Comparison of ENCODE assay signal across 8 mouse cellular contexts in the genomic region with DNA sequence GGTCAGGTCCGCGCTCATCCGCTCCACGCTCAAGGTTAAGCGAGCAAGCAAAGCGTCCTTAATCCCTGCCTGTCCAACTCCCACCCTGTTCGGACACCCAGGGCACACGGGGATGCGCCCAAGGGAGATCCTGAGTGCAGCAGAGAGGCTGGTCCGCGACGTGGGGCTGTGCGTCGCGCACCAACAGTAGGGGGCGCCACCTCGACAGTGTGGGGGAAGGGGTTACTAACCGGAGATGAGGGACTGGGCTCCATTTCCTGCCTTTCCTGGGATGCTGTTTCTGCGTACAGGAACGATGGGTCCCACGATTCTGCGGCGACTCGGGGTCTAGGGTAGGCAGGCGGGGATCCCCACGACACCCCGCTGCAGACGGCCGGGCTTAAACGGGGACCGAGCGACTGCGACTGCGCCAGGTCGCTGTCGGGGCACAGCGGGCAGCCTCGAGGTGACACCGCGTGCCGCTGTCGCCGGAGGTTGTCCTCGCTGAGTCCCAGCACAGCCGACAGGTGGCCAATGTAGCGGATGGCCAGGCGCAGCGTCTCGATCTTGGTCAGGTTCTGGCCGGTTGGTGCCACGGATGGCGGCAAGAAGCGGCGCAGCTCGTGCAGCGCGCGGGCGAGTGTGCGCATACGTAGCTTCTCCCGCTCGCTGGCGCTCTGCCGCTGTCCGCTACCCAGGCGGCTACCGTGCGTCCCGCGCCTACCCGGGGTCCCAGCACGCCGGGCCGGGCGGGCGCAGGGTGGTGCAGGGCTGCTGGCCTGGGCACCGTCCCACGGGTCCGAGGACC. TPM values are rescaled to one million over a fixed set of nuclear protein-coding genes. Genes with fewer than 3 reads are reported as not detected.
A peak's percentile ranks its signal among the peaks of the same experiment; 100 is the strongest.
DNase-seq lines count a peak whose midpoint lies in the region; ATAC-seq and TF ChIP-seq lines count a peak whose summit lies in the region.

No protein-coding gene starts in this region.

- H3K4me3 ChIP-seq in gastrocnemius, adult 2 months = peak overlapping the region; percentile 69
- peak overlapping the region; percentile 45 for H3K4me3 ChIP-seq in heart, embryonic 16.5 days (ENCODE audit: low read length)
- H3K4me3 ChIP-seq in midbrain, embryonic 12.5 days = peak overlapping the region; percentile 45

- H3K4me1 ChIP-seq in heart, embryonic 16.5 days (ENCODE audit: control insufficient read depth, insufficient read depth, low read length) = peaks cover 7% of the 10 kb centered on the region
- peaks cover 15% of the 10 kb centered on the region for H3K4me1 ChIP-seq in midbrain, embryonic 12.5 days

- no peak overlapping the region for H3K27ac ChIP-seq in gastrocnemius, adult 2 months
- no peak overlapping the region for H3K27ac ChIP-seq in heart, embryonic 16.5 days (ENCODE audit: low read length)
- H3K27ac ChIP-seq in midbrain, embryonic 12.5 days (replicated peaks) = no peak overlapping the region

- intact Hi-C loops in gastrocnemius, adult 2 months (cut with DNase I) = no loop called here

- DNase-seq in gastrocnemius, adult 2 months = peak; percentile 52
- no peak for DNase-seq in gastrocnemius, adult 18-20 months (ENCODE audit: low spot score)
- peak; percentile 27 for DNase-seq in CD4-positive helper T cell, adult 2 months (ENCODE audit: low read depth, low spot score)
- peak; percentile 65 for DNase-seq in embryo, embryonic 10 days (ENCODE audit: low spot score)
- peak; percentile 41 to 53 for DNase-seq in layer of hippocampus, postnatal 25 days (ENCODE audit: extremely low spot score in 1 of 2, low spot score in 1 of 2)
- peak; percentile 41 for DNase-seq in thymus, postnatal 25 days

- no peaks in the 10 kb centered on the region for H3K9me3 ChIP-seq in heart, embryonic 16.5 days (replicated peaks; ENCODE audit: control insufficient read depth, low read length)
- no peaks in the 10 kb centered on the region for H3K9me3 ChIP-seq in midbrain, embryonic 12.5 days

- H3K9ac ChIP-seq in heart, embryonic 16.5 days (ENCODE audit: low read length) = peak overlapping the region; percentile 11
- H3K9ac ChIP-seq in midbrain, embryonic 12.5 days (replicated peaks) = peak overlapping the region; percentile 37; the same call in 1 of the 2 replicates

- peaks cover 58% of the 10 kb centered on the region for H3K27me3 ChIP-seq in heart, embryonic 16.5 days (ENCODE audit: control insufficient read depth, insufficient read depth, low read length)
- H3K27me3 ChIP-seq in midbrain, embryonic 12.5 days = peaks cover 85% of the 10 kb centered on the region

- ATAC-seq in heart, embryonic 16.5 days (replicated peaks; ENCODE audit: extremely low read depth, insufficient read depth, low FRiP score) = no peak; the same call in 1 of the 2 replicates
- peak; percentile 58; the same call in 1 of the 2 replicates for ATAC-seq in midbrain, embryonic 12.5 days (ENCODE audit: low FRiP score, low read depth)

- peak; percentile 62 for TF ChIP-seq CTCF in gastrocnemius, adult 2 months (IDR thresholded peaks at IDR 0.05)

- peak overlapping the region; percentile 76 for H3K4me2 ChIP-seq in heart, embryonic 16.5 days (ENCODE audit: low read depth, low read length)
- peak overlapping the region; percentile 68 for H3K4me2 ChIP-seq in midbrain, embryonic 12.5 days (replicated peaks)

- WGBS in heart, embryonic 16.5 days = 1% methylated on average over 80 of the region's 80 CpGs
- 2% methylated on average over 78 of the region's 80 CpGs for WGBS in midbrain, embryonic 12.5 days

- no peaks in the 10 kb centered on the region for H3K36me3 ChIP-seq in heart, embryonic 16.5 days (ENCODE audit: control insufficient read depth, insufficient read depth)
- no peaks in the 10 kb centered on the region for H3K36me3 ChIP-seq in midbrain, embryonic 12.5 days

RNA-seq across cellular contexts. Expression of gene Mesp1, which starts 0.8 kb away (rescaled TPM):
- not detected for total RNA-seq in gastrocnemius, adult 2 months (2021)
- not detected for total RNA-seq in gastrocnemius, adult 18-20 months (2021)
- polyA plus RNA-seq in heart, embryonic 16.5 days (2015; fragmentation: Nextera tagmentation; extraction: Ambion mirVana) = not detected in 2 replicates
- total RNA-seq in layer of hippocampus, postnatal 25 days (2021) = under 1 TPM; 0.28 to 0.62 TPM
- not detected in 2 replicates for polyA plus RNA-seq in midbrain, embryonic 12.5 days (2016; fragmentation: Nextera tagmentation; extraction: Ambion mirVana)

RNA-seq across cellular contexts. Expression of gene Mesp2, which starts 17.7 kb away (rescaled TPM):
- not detected for total RNA-seq in gastrocnemius, adult 2 months (2021)
- total RNA-seq in gastrocnemius, adult 18-20 months (2021) = not detected
- 0.18 and 0.31 TPM in 2 replicates for polyA plus RNA-seq in heart, embryonic 16.5 days (2015; fragmentation: Nextera tagmentation; extraction: Ambion mirVana)
- total RNA-seq in layer of hippocampus, postnatal 25 days (2021) = 1 to 10 TPM; 1.3 to 1.7 TPM
- 0.20 and 0.46 TPM in 2 replicates for polyA plus RNA-seq in midbrain, embryonic 12.5 days (2016; fragmentation: Nextera tagmentation; extraction: Ambion mirVana)

RNA-seq across cellular contexts. Expression of gene Wdr93, which starts 49.9 kb away (rescaled TPM):
- under 1 TPM in 1 of 2 experiments, not detected in 1; 0.14 TPM for total RNA-seq in gastrocnemius, adult 2 months (2021)
- total RNA-seq in gastrocnemius, adult 18-20 months (2021) = under 1 TPM; 0.09 to 0.16 TPM
- 0.32 and 0.49 TPM in 2 replicates for polyA plus RNA-seq in heart, embryonic 16.5 days (2015; fragmentation: Nextera tagmentation; extraction: Ambion mirVana)
- total RNA-seq in layer of hippocampus, postnatal 25 days (2021) = under 1 TPM; 0.26 to 0.27 TPM
- polyA plus RNA-seq in midbrain, embryonic 12.5 days (2016; fragmentation: Nextera tagmentation; extraction: Ambion mirVana) = 0.13 and 0.34 TPM in 2 replicates

RNA-seq across cellular contexts. Expression of gene Pex11a, which starts 49.9 kb away (rescaled TPM):
- 10 to 100 TPM; 10.4 to 15.2 TPM for total RNA-seq in gastrocnemius, adult 2 months (2021)
- total RNA-seq in gastrocnemius, adult 18-20 months (2021) = 10 to 100 TPM; 12.9 to 14.1 TPM
- polyA plus RNA-seq in heart, embryonic 16.5 days (2015; fragmentation: Nextera tagmentation; extraction: Ambion mirVana) = 6.9 TPM in 2 replicates
- total RNA-seq in layer of hippocampus, postnatal 25 days (2021) = 10 to 100 TPM; 11.5 to 13.5 TPM
- polyA plus RNA-seq in midbrain, embryonic 12.5 days (2016; fragmentation: Nextera tagmentation; extraction: Ambion mirVana) = 8.1 and 8.8 TPM in 2 replicates
